Mouse (Mus musculus) liver, embryonic 14.5 days (tissue): Measurements from ENCODE around the gene B2m.

Source experiments
- CTCF ChIP-seq: IDR thresholded peaks from 2 replicates; pipeline ENCODE4 v1.5.1; 2016; ENCODE audit warnings: antibody characterized with exemption, low read depth, control low read depth
- EP300 ChIP-seq: IDR thresholded peaks from 2 replicates; pipeline ENCODE4 v1.6.1; 2016; ENCODE audit warnings: antibody characterized with exemption, low read depth

- no peak for TF ChIP-seq CTCF
- TF ChIP-seq EP300: no peak
Observed at GRCm38 (mm10) chr2:122164293-122164692, 16.8 kb downstream of the B2m start.
